Mouse (Mus musculus): ENCODE measurements around the gene Srxn1. TPM values are rescaled to one million over a fixed set of nuclear protein-coding genes. Genes with fewer than 3 reads are reported as not detected.
A peak's percentile ranks its signal among the peaks of the same experiment; 100 is the strongest.

The Srxn1 gene
- polyA plus RNA-seq, 1 experiment from 2014 or later = 8.1 TPM

- H3K4me3 ChIP-seq = peak overlapping the region; percentile 57
- peaks cover 25% of the 10 kb centered on the region for H3K4me1 ChIP-seq
- H3K27me3 ChIP-seq (ENCODE audit: insufficient read depth, poor library complexity, severe bottlenecking) = peaks cover 96% of the 10 kb centered on the region
- no peaks in the 10 kb centered on the region for H3K9me3 ChIP-seq
- no peak overlapping the region for H3K27ac ChIP-seq
- DNase-seq (ENCODE audit: low spot score) = peak; percentile 87
- WGBS = under 1% methylated on average over 79 of the region's 81 CpGs
- H3K36me3 ChIP-seq = no peaks in the 10 kb centered on the region
These were observed 23.5 kb upstream of the Srxn1 start for GRCm38 (mm10) chr2:152081641-152082448.

GRCm38 (mm10) chr2:152082456-152083285 lies 22.6 kb upstream of the Srxn1 start:
- Histone ChIP-seq H3K36me3 (no peaks in the 10 kb centered on the region), H3K27me3 (ENCODE audit: insufficient read depth, poor library complexity, severe bottlenecking) (peaks cover 96% of the 10 kb centered on the region), H3K27ac (no peak overlapping the region), H3K4me1 (peaks cover 32% of the 10 kb centered on the region), H3K9me3 (no peaks in the 10 kb centered on the region), H3K4me3 (peak overlapping the region; percentile 57)
- 18% methylated on average over 7 of the region's 7 CpGs for WGBS
- no peak for DNase-seq (ENCODE audit: low spot score)

- Histone ChIP-seq H3K4me1 (peaks cover 32% of the 10 kb centered on the region), H3K27ac (no peak overlapping the region), H3K9me3 (no peaks in the 10 kb centered on the region), H3K36me3 (no peaks in the 10 kb centered on the region), H3K4me3 (no peak overlapping the region), H3K27me3 (ENCODE audit: insufficient read depth, poor library complexity, severe bottlenecking) (peaks cover 96% of the 10 kb centered on the region)
- DNase-seq (ENCODE audit: low spot score) = no peak
- 67% methylated on average over 4 of the region's 4 CpGs for WGBS
These were observed 21.9 kb upstream of the Srxn1 start for GRCm38 (mm10) chr2:152083411-152083810.

GRCm38 (mm10) chr2:152084298-152084697 lies 21.0 kb upstream of the Srxn1 start:
- no peaks in the 10 kb centered on the region for H3K9me3 ChIP-seq
- 54% methylated on average over 6 of the region's 6 CpGs for WGBS
- H3K27me3 ChIP-seq (ENCODE audit: insufficient read depth, poor library complexity, severe bottlenecking) = peaks cover 93% of the 10 kb centered on the region
- H3K36me3 ChIP-seq = no peaks in the 10 kb centered on the region
- no peak overlapping the region for H3K27ac ChIP-seq
- H3K4me1 ChIP-seq = peaks cover 32% of the 10 kb centered on the region
- H3K4me3 ChIP-seq = no peak overlapping the region
- no peak for DNase-seq (ENCODE audit: low spot score)

GRCm38 (mm10) chr2:152085414-152085813 lies 19.9 kb upstream of the Srxn1 start:
- 61% methylated on average over 6 of the region's 6 CpGs for WGBS
- peaks cover 91% of the 10 kb centered on the region for H3K27me3 ChIP-seq (ENCODE audit: insufficient read depth, poor library complexity, severe bottlenecking)
- no peak overlapping the region for H3K27ac ChIP-seq
- no peaks in the 10 kb centered on the region for H3K36me3 ChIP-seq
- H3K4me3 ChIP-seq = no peak overlapping the region
- no peaks in the 10 kb centered on the region for H3K9me3 ChIP-seq
- DNase-seq (ENCODE audit: low spot score) = no peak
- peaks cover 30% of the 10 kb centered on the region for H3K4me1 ChIP-seq

GRCm38 (mm10) chr2:152086451-152086850 lies 18.9 kb upstream of the Srxn1 start:
- peaks cover 21% of the 10 kb centered on the region for H3K4me1 ChIP-seq
- no peaks in the 10 kb centered on the region for H3K36me3 ChIP-seq
- H3K27me3 ChIP-seq (ENCODE audit: insufficient read depth, poor library complexity, severe bottlenecking) = peaks cover 91% of the 10 kb centered on the region
- H3K4me3 ChIP-seq = no peak overlapping the region
- no peak for DNase-seq (ENCODE audit: low spot score)
- no peaks in the 10 kb centered on the region for H3K9me3 ChIP-seq
- WGBS = 65% methylated on average over 6 of the region's 6 CpGs
- H3K27ac ChIP-seq = no peak overlapping the region

- DNase-seq (ENCODE audit: low spot score) = no peak
- Histone ChIP-seq H3K9me3 (no peaks in the 10 kb centered on the region), H3K27me3 (ENCODE audit: insufficient read depth, poor library complexity, severe bottlenecking) (peaks cover 91% of the 10 kb centered on the region), H3K27ac (no peak overlapping the region), H3K4me3 (no peak overlapping the region), H3K36me3 (no peaks in the 10 kb centered on the region), H3K4me1 (peaks cover 14% of the 10 kb centered on the region)
- WGBS = 70% methylated on average over 5 of the region's 5 CpGs
These were observed 18.2 kb upstream of the Srxn1 start for GRCm38 (mm10) chr2:152087111-152087510.

- DNase-seq (ENCODE audit: low spot score) = no peak
- Histone ChIP-seq H3K9me3 (no peaks in the 10 kb centered on the region), H3K4me1 (peaks cover 22% of the 10 kb centered on the region), H3K4me3 (no peak overlapping the region), H3K36me3 (no peaks in the 10 kb centered on the region), H3K27me3 (ENCODE audit: insufficient read depth, poor library complexity, severe bottlenecking) (peaks cover 91% of the 10 kb centered on the region), H3K27ac (no peak overlapping the region)
- WGBS = 14% methylated on average over 4 of the region's 4 CpGs
These were observed 16.2 kb upstream of the Srxn1 start for GRCm38 (mm10) chr2:152089078-152089477.

- DNase-seq (ENCODE audit: low spot score) = no peak
- peaks cover 91% of the 10 kb centered on the region for H3K27me3 ChIP-seq (ENCODE audit: insufficient read depth, poor library complexity, severe bottlenecking)
- 77% methylated on average over 5 of the region's 5 CpGs for WGBS
- H3K36me3 ChIP-seq = no peaks in the 10 kb centered on the region
- H3K27ac ChIP-seq = no peak overlapping the region
- H3K4me1 ChIP-seq = peaks cover 24% of the 10 kb centered on the region
- H3K9me3 ChIP-seq = no peaks in the 10 kb centered on the region
- no peak overlapping the region for H3K4me3 ChIP-seq
These were observed 15.7 kb upstream of the Srxn1 start for GRCm38 (mm10) chr2:152089581-152089980.

- Histone ChIP-seq H3K4me1 (peaks cover 33% of the 10 kb centered on the region), H3K36me3 (no peaks in the 10 kb centered on the region), H3K27me3 (ENCODE audit: insufficient read depth, poor library complexity, severe bottlenecking) (peaks cover 91% of the 10 kb centered on the region), H3K27ac (no peak overlapping the region), H3K4me3 (no peak overlapping the region), H3K9me3 (no peaks in the 10 kb centered on the region)
- 83% methylated on average over 5 of the region's 5 CpGs for WGBS
- DNase-seq (ENCODE audit: low spot score) = no peak
These were observed 14.8 kb upstream of the Srxn1 start for GRCm38 (mm10) chr2:152090486-152090885.

GRCm38 (mm10) chr2:152091342-152092056 lies 13.8 kb upstream of the Srxn1 start:
- H3K27me3 ChIP-seq (ENCODE audit: insufficient read depth, poor library complexity, severe bottlenecking) = peaks cover 95% of the 10 kb centered on the region
- no peak for DNase-seq (ENCODE audit: low spot score)
- peaks cover 34% of the 10 kb centered on the region for H3K4me1 ChIP-seq
- H3K9me3 ChIP-seq = no peaks in the 10 kb centered on the region
- no peak overlapping the region for H3K4me3 ChIP-seq
- 40% methylated on average over 12 of the region's 12 CpGs for WGBS
- H3K36me3 ChIP-seq = no peaks in the 10 kb centered on the region
- H3K27ac ChIP-seq = no peak overlapping the region

GRCm38 (mm10) chr2:152092927-152093326 lies 12.4 kb upstream of the Srxn1 start:
- no peak for DNase-seq (ENCODE audit: low spot score)
- 0 out of 2 replicates have a peak overlapping the region, but pooled peaks have one; percentile 36 for H3K27ac ChIP-seq
- peaks cover 24% of the 10 kb centered on the region for H3K4me1 ChIP-seq
- H3K27me3 ChIP-seq (ENCODE audit: insufficient read depth, poor library complexity, severe bottlenecking) = peaks cover 95% of the 10 kb centered on the region
- no peaks in the 10 kb centered on the region for H3K36me3 ChIP-seq
- H3K4me3 ChIP-seq = peak overlapping the region; percentile 57
- H3K9me3 ChIP-seq = no peaks in the 10 kb centered on the region
- 7% methylated on average over 45 of the region's 45 CpGs for WGBS

Data from heart, embryonic 10.5 days (tissue).